Mouse (Mus musculus) urinary bladder, postnatal 36 days (tissue): ENCODE data around the gene Gm6164.
"Not testable (repeated sequence)": the region's sequence is repeated elsewhere in the genome, so short reads cannot be mapped to it uniquely, and the experiment has no call there.

Experiments
- DNase-seq, 2 experiments: peaks; one replicate each; pipeline ENCODE4 v3.0.0; 2022; ENCODE audit warnings: low spot score in 2 of 2, mixed read lengths in 1 of 2

Gm6164 gene

GRCm38 (mm10) chr7:20205507-20205906 is at the start of gene Gm6164:
TSS of gene Gm6164 (minus strand) at chr7:20205607.
- DNase-seq, result not testable (repeated sequence)

- DNase-seq, result not testable (repeated sequence)
Observed at GRCm38 (mm10) chr7:20233728-20234127, 28.3 kb upstream of the Gm6164 start, which contains the start of gene Gm4498. TSS of gene Gm4498 (minus strand) at chr7:20233828.

GRCm38 (mm10) chr7:20193410-20193809 is 12.0 kb downstream of the Gm6164 start, which contains the start of gene Vmn1r95:
TSS of gene Vmn1r95 (plus strand) at chr7:20193710.
- DNase-seq, result not testable (repeated sequence)

GRCm38 (mm10) chr7:20168277-20168676 is 37.1 kb downstream of the Gm6164 start, which contains the start of gene Vmn1r94:
TSS of gene Vmn1r94 (minus strand) at chr7:20168377.
- not testable (repeated sequence) for DNase-seq
